Mouse (Mus musculus) small intestine, adult 2 months (tissue): ENCODE data around the gene Tfg. TPM values are rescaled to one million over a fixed set of nuclear protein-coding genes. Genes with fewer than 3 reads are reported as not detected.

ENCODE experiments used
- H3K27ac ChIP-seq: fragments of 200-500 bp; 2 replicates; pipeline ENCODE4 v1.5.1; 2012; ENCODE audit warnings: low read depth, low read length, control low read depth, inconsistent platforms; ENCODE audit not compliant: insufficient read depth
- H3K27me3 ChIP-seq: fragments of 200-500 bp; 2 replicates; pipeline ENCODE4 v1.6.1; 2012; ENCODE audit warnings: mild to moderate bottlenecking, moderate library complexity, low read length, inconsistent platforms; ENCODE audit not compliant: control insufficient read depth, insufficient read depth
- H3K36me3 ChIP-seq: fragments of 200-500 bp; 2 replicates; pipeline ENCODE4 v1.6.1; 2012; ENCODE audit warnings: mild to moderate bottlenecking, low read length, control low read depth, inconsistent platforms; ENCODE audit not compliant: control insufficient read depth, insufficient read depth
- H3K4me1 ChIP-seq: fragments of 200-500 bp; 2 replicates; pipeline ENCODE4 v1.6.1; 2012; ENCODE audit warnings: low read length, inconsistent platforms, mixed read lengths; ENCODE audit not compliant: control insufficient read depth, insufficient read depth, insufficient read length
- H3K4me3 ChIP-seq: fragments of 200-500 bp; 2 replicates; pipeline ENCODE4 v1.5.1; 2012; ENCODE audit warnings: low read depth, mild to moderate bottlenecking, control low read depth, inconsistent platforms, low read length, moderate library complexity
- CTCF ChIP-seq: fragments of 200-500 bp; IDR thresholded peaks from 2 replicates; pipeline ENCODE4 v1.5.1; 2012; ENCODE audit warnings: low read depth, mild to moderate bottlenecking, control low read depth, inconsistent platforms, low read length, moderate library complexity, mixed read lengths; ENCODE audit not compliant: insufficient replicate concordance, insufficient read length; ENCODE audit errors: extremely low read depth
- POLR2A ChIP-seq: fragments of 200-500 bp; IDR thresholded peaks from 2 replicates; pipeline ENCODE4 v1.6.1; 2012; ENCODE audit warnings: low read depth, mild to moderate bottlenecking, control low read depth, inconsistent platforms, low read length, moderate library complexity
- WGBS: fragments of 180-500 bp; shearing (Covaris S2); methylation state at CpG from one replicate; pipeline ENCODE4 v1.1.7; 2018; 5-methylcytosine and 5-hydroxymethylcytosine counted together
- polyA plus RNA-seq: library from polyadenylated mRNA; depleted of rRNA; stranded (reverse); fragments of >200 nt; gene quantifications from 2 replicates; pipeline ENCODE4 v1.2.3, GENCODE M21; 2012; rRNA removed

The Tfg gene
- 199 and 444 TPM in 2 replicates for polyA plus RNA-seq

GRCm38 (mm10) chr16:56717224-56718200 is at the start of gene Tfg:
TSS of gene Tfg (minus strand) at chr16:56717450.
- peak within 1 kb of the TSS; percentile 99 for H3K4me3 ChIP-seq
- peak within 1 kb of the TSS; percentile 99 for H3K27ac ChIP-seq
- WGBS = under 1% methylated on average over 62 of the region's 62 CpGs
- H3K4me1 ChIP-seq = peaks cover 23% of the 10 kb centered on the region; the same call in 1 of the 2 replicates
- peaks cover 5% of the 10 kb centered on the region for H3K36me3 ChIP-seq
- H3K27me3 ChIP-seq = no peaks in the 10 kb centered on the region
- TF ChIP-seq POLR2A = peak; percentile 93
- no peak for TF ChIP-seq CTCF

GRCm38 (mm10) chr16:56729060-56729459 is 11.8 kb upstream of the Tfg start:
- Histone ChIP-seq H3K4me3 (no peak overlapping the region), H3K27ac (no peak overlapping the region), H3K36me3 (peaks cover 16% of the 10 kb centered on the region), H3K27me3 (no peaks in the 10 kb centered on the region), H3K4me1 (no peaks in the 10 kb centered on the region)
- 35% methylated on average over 1 of the region's 1 CpGs for WGBS
- TF ChIP-seq CTCF (no peak), POLR2A (no peak)

GRCm38 (mm10) chr16:56724927-56725326 is 7.7 kb upstream of the Tfg start:
- WGBS = 79% methylated on average over 10 of the region's 10 CpGs
- Histone ChIP-seq H3K36me3 (no peaks in the 10 kb centered on the region), H3K27me3 (no peaks in the 10 kb centered on the region), H3K27ac (no peak overlapping the region), H3K4me3 (no peak overlapping the region), H3K4me1 (peaks cover 19% of the 10 kb centered on the region; the same call in 1 of the 2 replicates)
- TF ChIP-seq CTCF (no peak), POLR2A (no peak)

GRCm38 (mm10) chr16:56722357-56722756 is 5.1 kb upstream of the Tfg start:
- Histone ChIP-seq H3K4me1 (peaks cover 24% of the 10 kb centered on the region; the same call in 1 of the 2 replicates), H3K27me3 (no peaks in the 10 kb centered on the region), H3K27ac (peak overlapping the region; percentile 78), H3K36me3 (no peaks in the 10 kb centered on the region), H3K4me3 (no peak overlapping the region)
- WGBS = 14% methylated on average over 4 of the region's 4 CpGs
- no peak for TF ChIP-seq CTCF
- no peak for TF ChIP-seq POLR2A

GRCm38 (mm10) chr16:56719031-56719430 is 1.8 kb upstream of the Tfg start:
- H3K27me3 ChIP-seq = no peaks in the 10 kb centered on the region
- H3K36me3 ChIP-seq = no peaks in the 10 kb centered on the region
- H3K4me3 ChIP-seq = no peak overlapping the region
- TF ChIP-seq POLR2A (no peak), CTCF (no peak)
- peak overlapping the region; percentile 62 for H3K27ac ChIP-seq
- H3K4me1 ChIP-seq = peaks cover 27% of the 10 kb centered on the region; the same call in 1 of the 2 replicates

- H3K4me1 ChIP-seq = peaks cover 20% of the 10 kb centered on the region; the same call in 1 of the 2 replicates
- no peaks in the 10 kb centered on the region for H3K27me3 ChIP-seq
- peak overlapping the region; percentile 99 for H3K27ac ChIP-seq
- peak overlapping the region; percentile 99 for H3K4me3 ChIP-seq
- TF ChIP-seq POLR2A (no peak), CTCF (peak; percentile 16; the same call in 1 of the 2 replicates)
- whole genome bisulfite sequencing = under 1% methylated on average over 31 of the region's 38 CpGs
- H3K36me3 ChIP-seq = peaks cover 11% of the 10 kb centered on the region
These were observed 582 bp downstream of the Tfg start for GRCm38 (mm10) chr16:56716557-56717179.

GRCm38 (mm10) chr16:56715608-56716007 is 1.6 kb downstream of the Tfg start:
- Histone ChIP-seq H3K4me1 (peaks cover 18% of the 10 kb centered on the region; the same call in 1 of the 2 replicates), H3K36me3 (peaks cover 19% of the 10 kb centered on the region), H3K4me3 (no peak overlapping the region; the same call in 1 of the 2 replicates), H3K27ac (peak overlapping the region; percentile 99), H3K27me3 (no peaks in the 10 kb centered on the region)
- TF ChIP-seq POLR2A (no peak), CTCF (no peak)
- WGBS = 10% methylated on average over 3 of the region's 3 CpGs
